ENCODE assay signal across 9 mouse cellular contexts in the genomic region with DNA sequence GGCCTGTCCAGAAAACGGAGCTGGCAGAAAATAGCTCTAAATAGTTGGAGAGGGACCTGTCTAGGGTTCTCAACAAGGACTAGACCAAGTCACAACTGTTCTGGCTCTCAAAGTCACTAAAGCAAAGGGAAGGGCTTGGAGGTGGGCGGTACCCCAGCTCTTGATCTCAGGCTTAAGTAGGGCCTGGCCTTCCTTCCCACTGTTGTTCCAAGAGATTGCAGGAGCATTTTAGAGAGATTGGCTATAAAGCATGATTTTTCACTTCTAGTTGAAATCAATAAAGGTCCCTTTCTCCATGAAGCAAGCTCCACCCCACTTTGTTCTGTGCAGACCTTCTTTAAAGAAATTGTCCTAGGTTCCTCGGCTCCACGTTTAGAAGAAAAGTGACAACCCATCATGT. TPM values are rescaled to one million over a fixed set of nuclear protein-coding genes. Genes with fewer than 3 reads are reported as not detected.
DNase-seq lines count a peak whose midpoint lies in the region; ATAC-seq lines count a peak whose summit lies in the region.
"Had no signal": no experiment of that assay in that cellular context is flagged by ENCODE, and none has a peak within 500 bp of the region (broad histone marks: within the 10 kb centered on the region; RNA-seq: fewer than 3 reads in every experiment).

No protein-coding gene starts in this region.

- 49% methylated on average over 4 of the region's 4 CpGs for WGBS in heart, embryonic 16.5 days
- 69% methylated on average over 4 of the region's 4 CpGs for WGBS in hindbrain, embryonic 13.5 days
- WGBS in midbrain, embryonic 14.5 days: 71% methylated on average over 4 of the region's 4 CpGs

- H3K9ac ChIP-seq in heart, embryonic 16.5 days (ENCODE audit: low read length): peak overlapping the region; percentile 64
- peak overlapping the region; percentile 79 for H3K9ac ChIP-seq in hindbrain, embryonic 13.5 days
- H3K9ac ChIP-seq in midbrain, embryonic 14.5 days (replicated peaks; ENCODE audit: low read length): 0 out of 2 replicates have a peak overlapping the region, but pooled peaks have one; percentile 63

- no peak for DNase-seq in heart, adult 11 months
- peak; percentile 31 for DNase-seq in MN1 (ENCODE audit: low spot score)
- no peak for DNase-seq in midbrain, embryonic 14.5 days
- DNase-seq in adrenal gland, adult 8-10 months: no peak
- DNase-seq in gastrocnemius, postnatal 36 days: no peak
- DNase-seq in lung, postnatal 14 days: no peak

- intact Hi-C loops in gastrocnemius, postnatal 36 days (cut with DNase I): no loop called here

- no peak for ATAC-seq in heart, embryonic 16.5 days (replicated peaks; ENCODE audit: extremely low read depth, insufficient read depth, low FRiP score)
- ATAC-seq in hindbrain, embryonic 13.5 days (ENCODE audit: low FRiP score): no peak
- ATAC-seq in midbrain, embryonic 14.5 days (ENCODE audit: low FRiP score, low TSS enrichment): no peak

- no peaks in the 10 kb centered on the region for H3K36me3 ChIP-seq in heart, embryonic 16.5 days (ENCODE audit: control insufficient read depth, insufficient read depth)
- H3K36me3 ChIP-seq in hindbrain, embryonic 13.5 days: no peaks in the 10 kb centered on the region
- no peaks in the 10 kb centered on the region for H3K36me3 ChIP-seq in midbrain, embryonic 14.5 days (ENCODE audit: control insufficient read depth, insufficient read depth, low read length)

- peaks cover 10% of the 10 kb centered on the region for H3K4me1 ChIP-seq in heart, embryonic 16.5 days (ENCODE audit: control insufficient read depth, insufficient read depth, low read length)
- H3K4me1 ChIP-seq in hindbrain, embryonic 13.5 days (replicated peaks): peaks cover 16% of the 10 kb centered on the region
- H3K4me1 ChIP-seq in midbrain, embryonic 14.5 days (ENCODE audit: control insufficient read depth, insufficient read depth, low read length): peaks cover 9% of the 10 kb centered on the region; the same call in 1 of the 2 replicates

- H3K4me3 ChIP-seq in heart, embryonic 16.5 days (ENCODE audit: low read length): peak overlapping the region; percentile 77
- H3K4me3 ChIP-seq in hindbrain, embryonic 13.5 days: peak overlapping the region; percentile 78
- peak overlapping the region; percentile 78 for H3K4me3 ChIP-seq in midbrain, embryonic 14.5 days (replicated peaks; ENCODE audit: low read depth, low read length)

- no peaks in the 10 kb centered on the region for H3K27me3 ChIP-seq in heart, embryonic 16.5 days (ENCODE audit: control insufficient read depth, insufficient read depth, low read length)
- H3K27me3 ChIP-seq in hindbrain, embryonic 13.5 days: 0 out of 2 replicates have a peak, but pooled peaks cover 5% of the 10 kb centered on the region
- no peaks in the 10 kb centered on the region for H3K27me3 ChIP-seq in midbrain, embryonic 14.5 days (ENCODE audit: control insufficient read depth, insufficient read depth, low read length)

- H3K4me2 ChIP-seq in heart, embryonic 16.5 days (ENCODE audit: low read depth, low read length): peak overlapping the region; percentile 62
- peak overlapping the region; percentile 91 for H3K4me2 ChIP-seq in hindbrain, embryonic 13.5 days
- H3K4me2 ChIP-seq in midbrain, embryonic 14.5 days (ENCODE audit: low read length): peak overlapping the region; percentile 91

- H3K27ac ChIP-seq in heart, embryonic 16.5 days (ENCODE audit: low read length): peak overlapping the region; percentile 37
- peak overlapping the region; percentile 75 for H3K27ac ChIP-seq in hindbrain, embryonic 13.5 days
- H3K27ac ChIP-seq in midbrain, embryonic 14.5 days (replicated peaks; ENCODE audit: low read depth, low read length): peak overlapping the region; percentile 55

- H3K9me3 ChIP-seq in heart, embryonic 16.5 days (replicated peaks; ENCODE audit: control insufficient read depth, low read length): no peaks in the 10 kb centered on the region
- no peaks in the 10 kb centered on the region for H3K9me3 ChIP-seq in hindbrain, embryonic 13.5 days
- no peaks in the 10 kb centered on the region for H3K9me3 ChIP-seq in midbrain, embryonic 14.5 days (ENCODE audit: control insufficient read depth, low read length)

RNA-seq across cellular contexts. Expression of a gene that starts 0.7 kb away (rescaled TPM):
- polyA plus RNA-seq in heart, embryonic 16.5 days (2015; fragmentation: Nextera tagmentation; extraction: Ambion mirVana): 29.7 and 33.3 TPM in 2 replicates
- polyA plus RNA-seq in hindbrain, embryonic 13.5 days (2015; fragmentation: Nextera tagmentation; extraction: Ambion mirVana): 18.0 and 18.8 TPM in 2 replicates
- 16.2 and 18.2 TPM in 2 replicates for polyA plus RNA-seq in midbrain, embryonic 14.5 days (2014; fragmentation: Nextera tagmentation; extraction: Ambion mirVana)
- total RNA-seq in adrenal gland, adult 8-10 months (2022): 1 to 10 TPM; 1.7 to 6.2 (median 3.6) TPM
- total RNA-seq in gastrocnemius, postnatal 36 days (2021): under 1 TPM; 0.52 to 0.64 TPM

RNA-seq across cellular contexts. Expression of a gene that starts 2.9 kb away (rescaled TPM):
- polyA plus RNA-seq in heart, embryonic 16.5 days (2015; fragmentation: Nextera tagmentation; extraction: Ambion mirVana): not detected in 2 replicates
- polyA plus RNA-seq in hindbrain, embryonic 13.5 days (2015; fragmentation: Nextera tagmentation; extraction: Ambion mirVana): 0.06 and 0.27 TPM in 2 replicates
- polyA plus RNA-seq in midbrain, embryonic 14.5 days (2014; fragmentation: Nextera tagmentation; extraction: Ambion mirVana): not detected in 2 replicates
- 10 to 100 TPM in 3 of 4 experiments, 1 to 10 TPM in 1; 2.4 to 62.8 (median 19.6) TPM for total RNA-seq in adrenal gland, adult 8-10 months (2022)
- not detected for total RNA-seq in gastrocnemius, postnatal 36 days (2021)

RNA-seq across cellular contexts. Expression of a gene that starts 15.2 kb away (rescaled TPM):
- polyA plus RNA-seq in heart, embryonic 16.5 days (2015; fragmentation: Nextera tagmentation; extraction: Ambion mirVana): 16.8 and 19.8 TPM in 2 replicates
- 54.3 and 58.2 TPM in 2 replicates for polyA plus RNA-seq in hindbrain, embryonic 13.5 days (2015; fragmentation: Nextera tagmentation; extraction: Ambion mirVana)
- polyA plus RNA-seq in midbrain, embryonic 14.5 days (2014; fragmentation: Nextera tagmentation; extraction: Ambion mirVana): 56.6 and 69.2 TPM in 2 replicates
- total RNA-seq in adrenal gland, adult 8-10 months (2022): 10 to 100 TPM in 3 of 4 experiments, 1 to 10 TPM in 1; 7.7 to 17.9 (median 12.0) TPM
- total RNA-seq in gastrocnemius, postnatal 36 days (2021): 1 to 10 TPM; 3.6 to 4.0 TPM

RNA-seq across cellular contexts. Expression of a gene that starts 20.2 kb away (rescaled TPM):
- 1.8 and 3.7 TPM in 2 replicates for polyA plus RNA-seq in heart, embryonic 16.5 days (2015; fragmentation: Nextera tagmentation; extraction: Ambion mirVana)
- polyA plus RNA-seq in hindbrain, embryonic 13.5 days (2015; fragmentation: Nextera tagmentation; extraction: Ambion mirVana): 0.55 and 0.83 TPM in 2 replicates
- 0.71 and 0.80 TPM in 2 replicates for polyA plus RNA-seq in midbrain, embryonic 14.5 days (2014; fragmentation: Nextera tagmentation; extraction: Ambion mirVana)
- total RNA-seq in adrenal gland, adult 8-10 months (2022): under 1 TPM in 3 of 4 experiments, not detected in 1; 0.17 to 0.30 (median 0.26) TPM
- total RNA-seq in gastrocnemius, postnatal 36 days (2021): not detected
- total RNA-seq: adrenal gland, postnatal 25 days had no signal

RNA-seq across cellular contexts. Expression of a gene that starts 41.7 kb away (rescaled TPM):
- polyA plus RNA-seq in heart, embryonic 16.5 days (2015; fragmentation: Nextera tagmentation; extraction: Ambion mirVana): 0.22 and 0.84 TPM in 2 replicates
- polyA plus RNA-seq in hindbrain, embryonic 13.5 days (2015; fragmentation: Nextera tagmentation; extraction: Ambion mirVana): 1.4 and 2.5 TPM in 2 replicates
- 0.50 and 0.92 TPM in 2 replicates for polyA plus RNA-seq in midbrain, embryonic 14.5 days (2014; fragmentation: Nextera tagmentation; extraction: Ambion mirVana)
- total RNA-seq in adrenal gland, adult 8-10 months (2022): under 1 TPM in 2 of 4 experiments, not detected in 2; 0.17 to 0.38 TPM
- not detected for total RNA-seq in gastrocnemius, postnatal 36 days (2021)
- total RNA-seq: adrenal gland, postnatal 25 days had no signal
